Mouse (Mus musculus): ENCODE data around the gene Rb1. TPM values are rescaled to one million over a fixed set of nuclear protein-coding genes. Genes with fewer than 3 reads are reported as not detected.
A peak's percentile ranks its signal among the peaks of the same experiment; 100 is the strongest.

Gene Rb1
- polyA plus RNA-seq (2014; fragmentation: Nextera tagmentation; extraction: Ambion mirVana): 18.0 and 21.8 TPM in 2 replicates

- Histone ChIP-seq H3K4me3 (ENCODE audit: low read depth, low read length) (peak within 1 kb of the TSS; percentile 75), H3K9ac (ENCODE audit: low read length) (peak within 1 kb of the TSS; percentile 72), H3K4me2 (ENCODE audit: low read length) (peak within 1 kb of the TSS; percentile 88), H3K36me3 (ENCODE audit: control insufficient read depth, insufficient read depth, low read length) (no peaks in the 10 kb centered on the region), H3K27me3 (replicated peaks; ENCODE audit: control insufficient read depth, insufficient read depth, low read length) (no peaks in the 10 kb centered on the region), H3K4me1 (replicated peaks; ENCODE audit: control insufficient read depth, insufficient read depth, low read length) (peaks cover 4% of the 10 kb centered on the region; the same call in 1 of the 2 replicates), H3K9me3 (ENCODE audit: control insufficient read depth, low read length) (no peaks in the 10 kb centered on the region), H3K27ac (ENCODE audit: low read depth) (peak within 1 kb of the TSS; percentile 69)
- peak; percentile 88 for ATAC-seq (replicated peaks; ENCODE audit: low FRiP score, low TSS enrichment, low read depth)
- WGBS: under 1% methylated on average over 107 of the region's 135 CpGs
- peak; percentile 89 for DNase-seq (ENCODE audit: low spot score)
Observed at GRCm38 (mm10) chr14:73325456-73326381, at the start of gene Rb1. TSS of gene Rb1 (minus strand) at chr14:73325822.

DNA sequence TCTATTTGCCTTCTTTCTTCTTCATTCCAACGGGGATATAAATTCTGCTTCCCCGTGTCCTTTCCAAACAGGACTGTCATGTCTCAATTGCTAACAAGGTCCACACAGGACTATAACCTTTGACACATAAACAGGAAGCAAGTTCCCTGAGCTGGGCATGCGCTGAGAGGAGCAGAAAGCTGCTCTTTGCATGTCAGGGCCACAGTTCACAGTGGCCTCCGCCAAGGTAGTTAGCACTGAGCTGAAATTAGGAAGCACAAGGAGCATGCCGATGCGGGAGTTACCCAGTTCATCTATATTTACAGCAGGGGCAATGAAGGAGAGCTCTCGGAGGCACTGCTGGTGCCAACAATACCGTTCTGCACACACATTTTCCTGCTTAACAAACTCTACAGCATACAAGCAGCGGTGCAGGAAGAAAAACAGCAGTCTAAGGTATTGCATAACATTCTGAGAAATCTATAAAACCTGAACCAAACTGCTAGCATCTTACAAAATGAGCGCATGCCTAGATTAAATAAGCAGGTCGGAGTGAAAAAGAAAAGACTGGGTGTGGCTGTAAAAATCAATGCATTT, 48.8 kb upstream of the Rb1 start:
- Histone ChIP-seq H3K27ac (ENCODE audit: low read depth) (no peak overlapping the region), H3K4me2 (ENCODE audit: low read length) (0 out of 2 replicates have a peak overlapping the region, but pooled peaks have one; percentile 5), H3K9me3 (ENCODE audit: control insufficient read depth, low read length) (no peaks in the 10 kb centered on the region), H3K4me1 (replicated peaks; ENCODE audit: control insufficient read depth, insufficient read depth, low read length) (peaks cover 45% of the 10 kb centered on the region), H3K4me3 (ENCODE audit: low read depth, low read length) (no peak overlapping the region), H3K27me3 (replicated peaks; ENCODE audit: control insufficient read depth, insufficient read depth, low read length) (no peaks in the 10 kb centered on the region), H3K9ac (ENCODE audit: low read length) (no peak overlapping the region), H3K36me3 (ENCODE audit: control insufficient read depth, insufficient read depth, low read length) (peaks cover 39% of the 10 kb centered on the region)
- ATAC-seq (replicated peaks; ENCODE audit: low FRiP score, low TSS enrichment, low read depth) (no peak), DNase-seq (ENCODE audit: low spot score) (no peak)
- WGBS: 37% methylated on average over 11 of the region's 11 CpGs

GRCm38 (mm10) chr14:73373606-73374005, 48.0 kb upstream of the Rb1 start:
- Histone ChIP-seq H3K9me3 (ENCODE audit: control insufficient read depth, low read length) (no peaks in the 10 kb centered on the region), H3K36me3 (ENCODE audit: control insufficient read depth, insufficient read depth, low read length) (peaks cover 36% of the 10 kb centered on the region), H3K9ac (ENCODE audit: low read length) (no peak overlapping the region), H3K4me1 (replicated peaks; ENCODE audit: control insufficient read depth, insufficient read depth, low read length) (peaks cover 45% of the 10 kb centered on the region), H3K27ac (ENCODE audit: low read depth) (no peak overlapping the region), H3K4me3 (ENCODE audit: low read depth, low read length) (no peak overlapping the region), H3K4me2 (ENCODE audit: low read length) (no peak overlapping the region), H3K27me3 (replicated peaks; ENCODE audit: control insufficient read depth, insufficient read depth, low read length) (no peaks in the 10 kb centered on the region)
- WGBS: 46% methylated on average over 8 of the region's 8 CpGs
- DNase-seq (ENCODE audit: low spot score) (no peak), ATAC-seq (replicated peaks; ENCODE audit: low FRiP score, low TSS enrichment, low read depth) (no peak)

- DNase-seq (ENCODE audit: low spot score) (no peak), ATAC-seq (replicated peaks; ENCODE audit: low FRiP score, low TSS enrichment, low read depth) (no peak)
- no peak overlapping the region for H3K4me3 ChIP-seq (ENCODE audit: low read depth, low read length)
- no peaks in the 10 kb centered on the region for H3K27me3 ChIP-seq (replicated peaks; ENCODE audit: control insufficient read depth, insufficient read depth, low read length)
- 84% methylated on average over 4 of the region's 4 CpGs for WGBS
- H3K9ac ChIP-seq (ENCODE audit: low read length): no peak overlapping the region
- H3K4me1 ChIP-seq (replicated peaks; ENCODE audit: control insufficient read depth, insufficient read depth, low read length): peaks cover 41% of the 10 kb centered on the region
- H3K27ac ChIP-seq (ENCODE audit: low read depth): no peak overlapping the region
- no peak overlapping the region for H3K4me2 ChIP-seq (ENCODE audit: low read length)
- no peaks in the 10 kb centered on the region for H3K9me3 ChIP-seq (ENCODE audit: control insufficient read depth, low read length)
- H3K36me3 ChIP-seq (ENCODE audit: control insufficient read depth, insufficient read depth, low read length): peaks cover 36% of the 10 kb centered on the region
Observed at GRCm38 (mm10) chr14:73372990-73373389, 47.4 kb upstream of the Rb1 start.

- H3K4me2 ChIP-seq (ENCODE audit: low read length): no peak overlapping the region
- H3K36me3 ChIP-seq (ENCODE audit: control insufficient read depth, insufficient read depth, low read length): peaks cover 50% of the 10 kb centered on the region
- no peaks in the 10 kb centered on the region for H3K27me3 ChIP-seq (replicated peaks; ENCODE audit: control insufficient read depth, insufficient read depth, low read length)
- peaks cover 27% of the 10 kb centered on the region for H3K4me1 ChIP-seq (replicated peaks; ENCODE audit: control insufficient read depth, insufficient read depth, low read length)
- no peak for DNase-seq (ENCODE audit: low spot score)
- H3K9ac ChIP-seq (ENCODE audit: low read length): no peak overlapping the region
- no peak for ATAC-seq (replicated peaks; ENCODE audit: low FRiP score, low TSS enrichment, low read depth)
- H3K4me3 ChIP-seq (ENCODE audit: low read depth, low read length): no peak overlapping the region
- 79% methylated on average over 4 of the region's 4 CpGs for WGBS
- H3K9me3 ChIP-seq (ENCODE audit: control insufficient read depth, low read length): no peaks in the 10 kb centered on the region
- H3K27ac ChIP-seq (ENCODE audit: low read depth): no peak overlapping the region
Observed at GRCm38 (mm10) chr14:73371577-73371976, 46.0 kb upstream of the Rb1 start.

GRCm38 (mm10) chr14:73370695-73371372, 45.2 kb upstream of the Rb1 start:
- no peak overlapping the region for H3K9ac ChIP-seq (ENCODE audit: low read length)
- 82% methylated on average over 23 of the region's 23 CpGs for WGBS
- H3K9me3 ChIP-seq (ENCODE audit: control insufficient read depth, low read length): no peaks in the 10 kb centered on the region
- ATAC-seq (replicated peaks; ENCODE audit: low FRiP score, low TSS enrichment, low read depth): no peak
- H3K27me3 ChIP-seq (replicated peaks; ENCODE audit: control insufficient read depth, insufficient read depth, low read length): no peaks in the 10 kb centered on the region
- H3K4me2 ChIP-seq (ENCODE audit: low read length): no peak overlapping the region
- peaks cover 21% of the 10 kb centered on the region for H3K4me1 ChIP-seq (replicated peaks; ENCODE audit: control insufficient read depth, insufficient read depth, low read length)
- no peak overlapping the region for H3K4me3 ChIP-seq (ENCODE audit: low read depth, low read length)
- no peak overlapping the region for H3K27ac ChIP-seq (ENCODE audit: low read depth)
- peaks cover 57% of the 10 kb centered on the region for H3K36me3 ChIP-seq (ENCODE audit: control insufficient read depth, insufficient read depth, low read length)
- DNase-seq (ENCODE audit: low spot score): no peak

DNA sequence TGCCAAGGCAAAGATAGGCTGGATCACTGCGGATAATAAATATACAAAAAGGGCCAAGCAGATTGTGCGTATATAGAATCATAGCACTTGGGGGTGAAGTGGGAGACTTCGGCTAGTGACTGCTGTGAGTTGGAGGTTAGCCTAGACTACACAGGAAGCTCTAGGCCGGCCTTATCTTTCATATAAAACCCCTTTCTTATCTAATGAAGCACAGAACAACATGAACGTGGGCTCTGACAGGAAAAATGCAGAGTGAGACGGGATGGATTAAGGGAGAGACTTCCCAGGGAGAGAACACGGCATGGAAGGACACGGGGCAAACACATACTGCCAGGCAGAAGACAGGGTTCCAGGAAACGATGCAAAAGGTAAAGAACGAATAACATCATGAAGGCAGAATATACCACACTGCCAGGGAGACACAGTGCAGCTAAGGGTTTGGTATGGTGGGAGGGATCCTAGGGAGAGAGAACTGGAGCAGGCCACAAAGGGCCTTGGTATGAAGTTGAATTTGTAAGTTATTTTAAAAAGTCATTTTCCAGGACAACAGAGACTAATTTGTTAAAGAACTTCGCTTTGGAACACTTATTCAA, 44.6 kb upstream of the Rb1 start:
- Histone ChIP-seq H3K27ac (ENCODE audit: low read depth) (no peak overlapping the region), H3K36me3 (ENCODE audit: control insufficient read depth, insufficient read depth, low read length) (peaks cover 64% of the 10 kb centered on the region)
- 80% methylated on average over 11 of the region's 11 CpGs for WGBS

GRCm38 (mm10) chr14:73369634-73370033, 44.0 kb upstream of the Rb1 start:
- ATAC-seq (replicated peaks; ENCODE audit: low FRiP score, low TSS enrichment, low read depth) (no peak), DNase-seq (ENCODE audit: low spot score) (no peak)
- Histone ChIP-seq H3K4me2 (ENCODE audit: low read length) (no peak overlapping the region), H3K9me3 (ENCODE audit: control insufficient read depth, low read length) (no peaks in the 10 kb centered on the region), H3K4me1 (replicated peaks; ENCODE audit: control insufficient read depth, insufficient read depth, low read length) (peaks cover 11% of the 10 kb centered on the region), H3K27ac (ENCODE audit: low read depth) (no peak overlapping the region), H3K27me3 (replicated peaks; ENCODE audit: control insufficient read depth, insufficient read depth, low read length) (no peaks in the 10 kb centered on the region), H3K4me3 (ENCODE audit: low read depth, low read length) (no peak overlapping the region), H3K9ac (ENCODE audit: low read length) (no peak overlapping the region), H3K36me3 (ENCODE audit: control insufficient read depth, insufficient read depth, low read length) (peaks cover 69% of the 10 kb centered on the region)
- 70% methylated on average over 4 of the region's 4 CpGs for WGBS

More for the DNA sequence above, 44.6 kb upstream of the Rb1 start:
- H3K4me1 ChIP-seq (replicated peaks; ENCODE audit: control insufficient read depth, insufficient read depth, low read length): peaks cover 16% of the 10 kb centered on the region
- H3K9me3 ChIP-seq (ENCODE audit: control insufficient read depth, low read length): no peaks in the 10 kb centered on the region
- H3K4me3 ChIP-seq (ENCODE audit: low read depth, low read length): no peak overlapping the region
- no peak overlapping the region for H3K9ac ChIP-seq (ENCODE audit: low read length)
- H3K27me3 ChIP-seq (replicated peaks; ENCODE audit: control insufficient read depth, insufficient read depth, low read length): no peaks in the 10 kb centered on the region
- H3K4me2 ChIP-seq (ENCODE audit: low read length): no peak overlapping the region
- ATAC-seq (replicated peaks; ENCODE audit: low FRiP score, low TSS enrichment, low read depth) (no peak), DNase-seq (ENCODE audit: low spot score) (no peak)
